Mouse (Mus musculus) stomach, postnatal 0 days (tissue): Measurements from ENCODE around the gene A630023A22Rik.

Experiments
- CTCF ChIP-seq: IDR thresholded peaks from 2 replicates; pipeline ENCODE4 v1.5.1; 2016; ENCODE audit warnings: antibody characterized with exemption, low read depth, mild to moderate bottlenecking, moderate library complexity
- EP300 ChIP-seq: optimal IDR thresholded peaks from 2 replicates; pipeline ENCODE3; 2016; ENCODE audit warnings: antibody characterized with exemption

DNA sequence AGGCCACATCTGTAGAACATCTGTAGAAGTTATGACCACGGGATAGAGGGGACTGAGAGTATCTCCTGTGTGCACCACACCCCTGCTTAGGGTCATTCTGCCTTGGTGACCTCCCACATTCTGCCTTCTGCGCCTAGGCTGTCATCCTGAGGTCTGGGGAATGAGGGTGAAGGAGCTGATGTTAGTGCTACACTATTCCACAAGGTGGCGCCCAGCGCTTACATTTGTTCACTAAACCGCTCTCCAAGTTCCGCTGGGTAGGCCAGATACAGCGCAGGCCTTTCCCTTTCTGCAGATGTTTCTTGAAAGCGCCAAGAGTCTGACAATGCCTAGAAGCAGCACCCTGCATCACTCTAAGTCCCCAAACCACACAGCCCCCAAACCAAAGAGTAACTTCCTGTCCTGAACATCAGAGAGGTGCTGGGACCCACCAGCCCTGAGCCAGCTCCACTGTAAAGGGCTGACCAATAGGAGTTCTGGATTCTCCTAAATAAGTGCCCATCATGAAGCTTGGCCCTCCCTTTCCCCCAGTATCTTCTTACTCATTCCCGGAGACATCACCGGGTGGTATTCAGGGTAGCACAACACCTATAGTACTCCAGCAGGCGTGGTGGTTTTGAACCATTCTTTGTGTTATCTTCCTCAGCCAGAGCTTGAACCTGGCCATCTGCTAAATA is 22.1 kb downstream of the A630023A22Rik start:
- TF ChIP-seq EP300 (no peak), CTCF (peak; percentile 98)
